Mouse (Mus musculus): ENCODE data around the gene Ano1. TPM values are rescaled to one million over a fixed set of nuclear protein-coding genes. Genes with fewer than 3 reads are reported as not detected.
A peak's percentile ranks its signal among the peaks of the same experiment; 100 is the strongest.

The Ano1 gene
- polyA plus RNA-seq, 1 experiment from 2014 or later: 3.3 TPM

DNA sequence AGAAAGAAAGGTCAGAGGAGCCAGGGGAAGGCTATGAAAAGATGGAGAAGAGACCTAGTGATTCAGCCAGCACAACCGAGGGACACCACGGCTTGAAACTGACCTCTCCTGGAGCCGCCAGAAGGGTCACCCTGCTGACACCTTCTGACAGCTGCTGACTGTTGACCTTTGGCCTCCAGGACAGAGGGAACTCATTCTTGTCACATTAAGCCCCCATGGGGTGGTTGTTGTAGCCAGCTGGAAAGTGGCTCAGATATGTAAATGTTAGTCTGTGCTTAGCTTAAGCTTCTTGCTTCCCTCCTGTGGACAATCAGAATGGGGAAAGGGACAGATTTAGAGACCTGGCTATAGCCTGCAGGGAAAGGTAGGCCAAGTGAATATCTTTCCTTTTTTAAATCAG, 189.8 kb downstream of the Ano1 start:
- Histone ChIP-seq H3K4me2 (replicated peaks) (no peak overlapping the region), H3K4me1 (no peaks in the 10 kb centered on the region), H3K4me3 (no peak overlapping the region), H3K9me3 (no peaks in the 10 kb centered on the region), H3K36me3 (no peaks in the 10 kb centered on the region), H3K27me3 (replicated peaks) (no peaks in the 10 kb centered on the region), H3K27ac (no peak overlapping the region), H3K9ac (no peak overlapping the region)
- 6% methylated on average over 3 of the region's 3 CpGs for WGBS
- ATAC-seq (ENCODE audit: low FRiP score, low read depth): no peak

- Histone ChIP-seq H3K9ac (no peak overlapping the region), H3K9me3 (no peaks in the 10 kb centered on the region), H3K36me3 (no peaks in the 10 kb centered on the region), H3K4me1 (no peaks in the 10 kb centered on the region), H3K27me3 (replicated peaks) (no peaks in the 10 kb centered on the region), H3K4me2 (replicated peaks) (no peak overlapping the region), H3K4me3 (no peak overlapping the region), H3K27ac (no peak overlapping the region)
- ATAC-seq (ENCODE audit: low FRiP score, low read depth): no peak
- WGBS: 88% methylated on average over 4 of the region's 4 CpGs
These were observed 191.2 kb downstream of the Ano1 start for GRCm38 (mm10) chr7:144560594-144560993.

DNA sequence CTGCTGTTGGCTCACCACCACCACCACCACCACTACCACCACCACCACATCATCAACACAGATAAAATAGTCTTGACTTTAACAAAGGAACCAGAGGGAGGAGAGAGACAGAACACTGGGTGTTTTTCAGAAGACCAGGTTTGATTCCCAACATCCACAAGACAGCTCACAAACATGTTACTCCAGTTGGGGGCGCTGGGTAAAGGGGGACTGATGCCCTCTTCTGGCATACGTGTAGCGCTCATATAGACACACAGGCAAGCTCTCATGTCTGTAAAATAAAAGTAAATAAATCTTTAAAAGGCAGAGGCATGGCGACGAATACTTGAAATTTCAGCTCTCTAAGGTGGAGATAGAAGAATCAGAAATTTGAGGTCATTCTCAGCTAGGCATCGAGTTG, 193.2 kb downstream of the Ano1 start:
- H3K27me3 ChIP-seq (replicated peaks): 0 out of 2 replicates have a peak, but pooled peaks cover 4% of the 10 kb centered on the region
- H3K4me1 ChIP-seq: 0 out of 2 replicates have a peak, but pooled peaks cover 4% of the 10 kb centered on the region
- no peaks in the 10 kb centered on the region for H3K36me3 ChIP-seq
- no peak overlapping the region for H3K4me3 ChIP-seq
- H3K9ac ChIP-seq: no peak overlapping the region
- no peak overlapping the region for H3K4me2 ChIP-seq (replicated peaks)
- 53% methylated on average over 6 of the region's 6 CpGs for WGBS
- ATAC-seq (ENCODE audit: low FRiP score, low read depth): no peak
- no peak overlapping the region for H3K27ac ChIP-seq
- no peaks in the 10 kb centered on the region for H3K9me3 ChIP-seq

DNA sequence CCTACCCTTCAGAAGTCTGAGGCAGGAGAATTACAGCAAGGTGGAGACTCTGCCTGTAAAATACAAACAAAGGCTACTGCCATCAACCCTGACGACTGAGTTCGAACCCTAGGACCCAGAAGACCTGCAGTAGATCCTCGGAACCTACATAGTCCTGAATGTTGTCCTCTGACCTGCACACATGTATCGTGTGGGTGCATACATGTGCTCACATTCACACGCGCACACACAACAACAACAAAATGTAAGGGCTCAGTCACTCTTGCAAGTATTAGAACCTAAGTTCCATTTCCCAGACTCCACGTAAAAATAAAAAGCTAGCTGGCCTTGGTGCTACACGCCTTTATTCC, 197.7 kb downstream of the Ano1 start:
- Histone ChIP-seq H3K4me2 (replicated peaks) (peak overlapping the region; percentile 84), H3K9me3 (no peaks in the 10 kb centered on the region), H3K27me3 (replicated peaks) (0 out of 2 replicates have a peak, but pooled peaks cover 4% of the 10 kb centered on the region), H3K27ac (no peak overlapping the region), H3K4me1 (peaks cover 19% of the 10 kb centered on the region), H3K9ac (peak overlapping the region; percentile 98), H3K4me3 (peak overlapping the region; percentile 99), H3K36me3 (peaks cover 22% of the 10 kb centered on the region)
- WGBS: 26% methylated on average over 8 of the region's 8 CpGs
- ATAC-seq (ENCODE audit: low FRiP score, low read depth): peak; percentile 73

DNA sequence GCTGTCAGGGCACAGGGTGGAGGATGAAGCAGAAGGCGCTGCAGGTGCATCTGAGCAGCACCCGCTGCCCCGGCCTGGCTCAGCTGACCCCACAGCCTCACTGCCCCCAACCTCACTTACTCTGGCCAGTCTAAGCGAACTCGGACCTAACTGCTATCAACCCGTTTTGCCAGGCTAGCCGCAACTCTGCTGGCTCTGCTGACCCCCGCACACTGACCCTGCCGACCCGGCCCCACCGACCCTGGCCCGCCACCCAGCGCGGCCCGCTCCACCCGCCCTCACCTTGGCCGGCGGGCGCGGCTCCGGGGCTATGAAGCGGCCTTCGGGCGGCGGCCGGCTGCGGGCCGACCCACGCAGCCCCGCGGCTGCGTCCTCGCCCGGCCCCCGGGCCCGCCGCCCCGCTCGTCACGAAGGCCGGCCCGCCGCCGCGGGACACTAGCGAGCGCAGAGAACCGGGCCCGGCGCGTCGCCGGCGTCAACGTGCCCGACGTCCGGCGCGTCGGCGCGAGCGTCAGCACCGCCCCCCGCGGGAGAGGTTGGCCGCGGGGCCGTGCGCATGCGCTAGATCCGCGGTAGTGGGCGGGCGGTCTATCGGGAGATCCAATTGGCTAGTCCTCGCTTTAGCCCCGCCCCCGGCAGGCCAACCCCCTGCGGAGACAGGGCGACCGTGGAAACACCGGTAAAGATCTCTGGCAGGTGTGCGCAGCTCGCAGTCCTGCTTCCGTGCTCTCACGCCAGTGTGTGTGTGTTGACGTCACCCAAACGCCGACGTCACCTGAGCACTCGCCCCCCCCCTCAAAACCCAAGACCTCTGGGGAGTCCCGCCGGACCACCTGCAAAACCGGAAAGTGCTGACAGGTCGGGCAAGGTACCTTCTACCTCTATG, 198.3 kb downstream of the Ano1 start, which contains the start of gene Ppfia1:
TSS of gene Ppfia1 (minus strand) at position 493 of the 886 bp plus-strand sequence.
- no peaks in the 10 kb centered on the region for H3K9me3 ChIP-seq
- peaks cover 19% of the 10 kb centered on the region for H3K4me1 ChIP-seq
- H3K27ac ChIP-seq: 0 out of 2 replicates have a peak within 1 kb of the TSS, but pooled peaks have one; percentile 50
- peak within 1 kb of the TSS; percentile 98 for H3K9ac ChIP-seq
- WGBS: under 1% methylated on average over 94 of the region's 97 CpGs
- 0 out of 2 replicates have a peak, but pooled peaks cover 4% of the 10 kb centered on the region for H3K27me3 ChIP-seq (replicated peaks)
- ATAC-seq (ENCODE audit: low FRiP score, low read depth): peak; percentile 92
- peak within 1 kb of the TSS; percentile 84 for H3K4me2 ChIP-seq (replicated peaks)
- H3K4me3 ChIP-seq: peak within 1 kb of the TSS; percentile 99
- H3K36me3 ChIP-seq: peaks cover 25% of the 10 kb centered on the region

GRCm38 (mm10) chr7:144552274-144552673, 199.5 kb downstream of the Ano1 start:
- Histone ChIP-seq H3K4me1 (peaks cover 19% of the 10 kb centered on the region), H3K36me3 (peaks cover 25% of the 10 kb centered on the region), H3K4me2 (replicated peaks) (peak overlapping the region; percentile 84), H3K9me3 (no peaks in the 10 kb centered on the region), H3K27ac (no peak overlapping the region), H3K4me3 (peak overlapping the region; percentile 99; the same call in 1 of the 2 replicates), H3K9ac (0 out of 2 replicates have a peak overlapping the region, but pooled peaks have one; percentile 98), H3K27me3 (replicated peaks) (0 out of 2 replicates have a peak, but pooled peaks cover 4% of the 10 kb centered on the region)
- ATAC-seq (ENCODE audit: low FRiP score, low read depth): no peak
- 90% methylated on average over 8 of the region's 8 CpGs for WGBS

DNA sequence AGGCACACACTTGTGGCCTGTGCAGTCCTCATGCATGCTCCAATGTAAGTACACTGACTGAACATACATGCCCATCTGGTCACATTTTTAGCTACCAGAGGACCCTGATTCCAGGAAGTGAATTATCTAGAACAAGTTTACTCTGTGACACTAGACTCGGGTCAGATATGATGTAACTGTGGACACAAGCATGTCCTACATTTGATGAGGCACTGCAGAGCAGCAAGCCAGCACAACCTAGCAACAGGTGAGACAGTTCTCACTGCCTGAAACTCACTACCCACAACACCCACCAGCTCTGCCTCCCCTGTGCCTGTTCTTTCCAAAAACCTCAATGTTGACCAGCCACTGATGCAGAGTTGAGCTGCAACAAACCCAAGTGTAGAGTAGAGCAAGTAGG, 201.0 kb downstream of the Ano1 start:
- 87% methylated on average over 1 of the region's 1 CpGs for WGBS
- Histone ChIP-seq H3K4me3 (no peak overlapping the region), H3K4me1 (peaks cover 19% of the 10 kb centered on the region), H3K27me3 (replicated peaks) (0 out of 2 replicates have a peak, but pooled peaks cover 4% of the 10 kb centered on the region), H3K4me2 (replicated peaks) (no peak overlapping the region), H3K9me3 (no peaks in the 10 kb centered on the region), H3K9ac (no peak overlapping the region), H3K36me3 (peaks cover 30% of the 10 kb centered on the region), H3K27ac (no peak overlapping the region)
- no peak for ATAC-seq (ENCODE audit: low FRiP score, low read depth)

- Histone ChIP-seq H3K4me1 (peaks cover 19% of the 10 kb centered on the region), H3K27ac (no peak overlapping the region), H3K4me2 (replicated peaks) (no peak overlapping the region), H3K36me3 (peaks cover 31% of the 10 kb centered on the region), H3K27me3 (replicated peaks) (no peaks in the 10 kb centered on the region), H3K4me3 (no peak overlapping the region), H3K9ac (no peak overlapping the region), H3K9me3 (no peaks in the 10 kb centered on the region)
- no peak for ATAC-seq (ENCODE audit: low FRiP score, low read depth)
- WGBS: 99% methylated on average over 2 of the region's 2 CpGs
These were observed 201.7 kb downstream of the Ano1 start for GRCm38 (mm10) chr7:144549904-144550566.

- H3K4me1 ChIP-seq: 0 out of 2 replicates have a peak, but pooled peaks cover under 1% of the 10 kb centered on the region
- no peak overlapping the region for H3K4me3 ChIP-seq
- 91% methylated on average over 3 of the region's 3 CpGs for WGBS
- H3K27ac ChIP-seq: no peak overlapping the region
- no peak for ATAC-seq (ENCODE audit: low FRiP score, low read depth)
- no peak overlapping the region for H3K9ac ChIP-seq
- H3K9me3 ChIP-seq: no peaks in the 10 kb centered on the region
- H3K27me3 ChIP-seq (replicated peaks): no peaks in the 10 kb centered on the region
- no peak overlapping the region for H3K4me2 ChIP-seq (replicated peaks)
- H3K36me3 ChIP-seq: peaks cover 16% of the 10 kb centered on the region
These were observed 206.5 kb downstream of the Ano1 start for GRCm38 (mm10) chr7:144545231-144545630.

DNA sequence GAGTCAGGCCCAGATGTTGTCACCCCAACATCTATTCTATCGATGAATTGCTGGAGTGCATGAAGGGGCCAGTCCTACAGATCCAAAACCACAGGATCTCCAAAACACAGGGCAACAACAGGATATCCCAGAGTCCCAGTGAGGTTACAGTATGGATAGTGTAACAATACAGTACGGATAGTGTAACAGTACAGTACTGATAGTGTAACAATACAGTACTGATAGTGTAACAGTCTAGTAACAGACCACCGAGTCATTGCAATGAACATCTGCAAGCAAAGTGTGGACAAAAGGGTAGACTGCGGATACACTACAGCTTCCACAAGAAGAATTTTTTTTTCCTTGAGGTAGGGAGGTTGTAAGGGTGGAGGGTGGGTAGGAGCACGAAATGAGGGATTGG, 210.4 kb downstream of the Ano1 start:
- WGBS: 93% methylated on average over 5 of the region's 5 CpGs
- Histone ChIP-seq H3K36me3 (peaks cover 6% of the 10 kb centered on the region; the same call in 1 of the 2 replicates), H3K9me3 (no peaks in the 10 kb centered on the region), H3K27ac (no peak overlapping the region), H3K4me1 (no peaks in the 10 kb centered on the region), H3K27me3 (replicated peaks) (no peaks in the 10 kb centered on the region), H3K9ac (no peak overlapping the region), H3K4me3 (no peak overlapping the region), H3K4me2 (replicated peaks) (no peak overlapping the region)
- ATAC-seq (ENCODE audit: low FRiP score, low read depth): no peak

GRCm38 (mm10) chr7:144539146-144539545, 212.6 kb downstream of the Ano1 start:
- Histone ChIP-seq H3K9ac (no peak overlapping the region), H3K4me1 (no peaks in the 10 kb centered on the region), H3K9me3 (no peaks in the 10 kb centered on the region), H3K27ac (no peak overlapping the region), H3K4me2 (replicated peaks) (no peak overlapping the region), H3K36me3 (no peaks in the 10 kb centered on the region), H3K4me3 (no peak overlapping the region), H3K27me3 (replicated peaks) (no peaks in the 10 kb centered on the region)
- WGBS: 83% methylated on average over 2 of the region's 2 CpGs
- ATAC-seq (ENCODE audit: low FRiP score, low read depth): no peak

All from neural tube, embryonic 12.5 days (tissue).